Mouse (Mus musculus): ENCODE data around the gene Pigk. TPM values are rescaled to one million over a fixed set of nuclear protein-coding genes. Genes with fewer than 3 reads are reported as not detected.

The Pigk gene
- polyA plus RNA-seq, 1 experiment from 2014 or later, result 40.3 TPM

- no peak overlapping the region for H3K27ac ChIP-seq (ENCODE audit: low read length)
- WGBS, result 75% methylated on average over 8 of the region's 8 CpGs
These were observed 203.7 kb downstream of the Pigk start for GRCm38 (mm10) chr3:152917579-152917978.

GRCm38 (mm10) chr3:152919101-152919500, 205.2 kb downstream of the Pigk start:
- 66% methylated on average over 10 of the region's 10 CpGs for WGBS
- no peaks in the 10 kb centered on the region; the same call in 1 of the 2 replicates for H3K9me3 ChIP-seq (replicated peaks; ENCODE audit: control insufficient read depth, low read length)

More at GRCm38 (mm10) chr3:152917579-152917978, 203.7 kb downstream of the Pigk start:
- no peak overlapping the region for H3K4me3 ChIP-seq (ENCODE audit: low read length)
- H3K4me2 ChIP-seq (ENCODE audit: low read depth, low read length), result no peak overlapping the region
- no peaks in the 10 kb centered on the region for H3K36me3 ChIP-seq (ENCODE audit: control insufficient read depth, insufficient read depth)
- no peaks in the 10 kb centered on the region; the same call in 1 of the 2 replicates for H3K9me3 ChIP-seq (replicated peaks; ENCODE audit: control insufficient read depth, low read length)
- H3K9ac ChIP-seq (ENCODE audit: low read length), result no peak overlapping the region
- H3K4me1 ChIP-seq (ENCODE audit: control insufficient read depth, insufficient read depth, low read length), result no peaks in the 10 kb centered on the region
- no peak for ATAC-seq (replicated peaks; ENCODE audit: extremely low read depth, insufficient read depth, low FRiP score)
- H3K27me3 ChIP-seq (ENCODE audit: control insufficient read depth, insufficient read depth, low read length), result no peaks in the 10 kb centered on the region

GRCm38 (mm10) chr3:152920365-152920764, 206.5 kb downstream of the Pigk start:
- Histone ChIP-seq H3K4me1 (ENCODE audit: control insufficient read depth, insufficient read depth, low read length) (no peaks in the 10 kb centered on the region), H3K9me3 (replicated peaks; ENCODE audit: control insufficient read depth, low read length) (no peaks in the 10 kb centered on the region; the same call in 1 of the 2 replicates), H3K4me2 (ENCODE audit: low read depth, low read length) (no peak overlapping the region), H3K4me3 (ENCODE audit: low read length) (no peak overlapping the region), H3K9ac (ENCODE audit: low read length) (no peak overlapping the region), H3K36me3 (ENCODE audit: control insufficient read depth, insufficient read depth) (no peaks in the 10 kb centered on the region), H3K27me3 (ENCODE audit: control insufficient read depth, insufficient read depth, low read length) (no peaks in the 10 kb centered on the region), H3K27ac (ENCODE audit: low read length) (no peak overlapping the region)
- no peak for ATAC-seq (replicated peaks; ENCODE audit: extremely low read depth, insufficient read depth, low FRiP score)
- WGBS, result 68% methylated on average over 3 of the region's 3 CpGs

More at GRCm38 (mm10) chr3:152919101-152919500, 205.2 kb downstream of the Pigk start:
- no peak for ATAC-seq (replicated peaks; ENCODE audit: extremely low read depth, insufficient read depth, low FRiP score)
- Histone ChIP-seq H3K27me3 (ENCODE audit: control insufficient read depth, insufficient read depth, low read length) (no peaks in the 10 kb centered on the region), H3K36me3 (ENCODE audit: control insufficient read depth, insufficient read depth) (no peaks in the 10 kb centered on the region), H3K27ac (ENCODE audit: low read length) (no peak overlapping the region), H3K4me3 (ENCODE audit: low read length) (no peak overlapping the region), H3K4me2 (ENCODE audit: low read depth, low read length) (no peak overlapping the region), H3K9ac (ENCODE audit: low read length) (no peak overlapping the region), H3K4me1 (ENCODE audit: control insufficient read depth, insufficient read depth, low read length) (no peaks in the 10 kb centered on the region)

- Histone ChIP-seq H3K36me3 (ENCODE audit: control insufficient read depth, insufficient read depth) (no peaks in the 10 kb centered on the region), H3K4me2 (ENCODE audit: low read depth, low read length) (no peak overlapping the region), H3K4me3 (ENCODE audit: low read length) (no peak overlapping the region), H3K9ac (ENCODE audit: low read length) (no peak overlapping the region), H3K27me3 (ENCODE audit: control insufficient read depth, insufficient read depth, low read length) (no peaks in the 10 kb centered on the region), H3K9me3 (replicated peaks; ENCODE audit: control insufficient read depth, low read length) (no peaks in the 10 kb centered on the region), H3K4me1 (ENCODE audit: control insufficient read depth, insufficient read depth, low read length) (peaks cover 2% of the 10 kb centered on the region; the same call in 1 of the 2 replicates), H3K27ac (ENCODE audit: low read length) (no peak overlapping the region)
- ATAC-seq (replicated peaks; ENCODE audit: extremely low read depth, insufficient read depth, low FRiP score), result no peak
- 58% methylated on average over 15 of the region's 15 CpGs for WGBS
These were observed 209.6 kb downstream of the Pigk start for GRCm38 (mm10) chr3:152923530-152923929.

GRCm38 (mm10) chr3:152925364-152925763, 211.5 kb downstream of the Pigk start:
- Histone ChIP-seq H3K4me2 (ENCODE audit: low read depth, low read length) (no peak overlapping the region), H3K9me3 (replicated peaks; ENCODE audit: control insufficient read depth, low read length) (no peaks in the 10 kb centered on the region), H3K36me3 (ENCODE audit: control insufficient read depth, insufficient read depth) (no peaks in the 10 kb centered on the region), H3K4me3 (ENCODE audit: low read length) (no peak overlapping the region), H3K9ac (ENCODE audit: low read length) (no peak overlapping the region), H3K27me3 (ENCODE audit: control insufficient read depth, insufficient read depth, low read length) (no peaks in the 10 kb centered on the region), H3K4me1 (ENCODE audit: control insufficient read depth, insufficient read depth, low read length) (peaks cover 6% of the 10 kb centered on the region; the same call in 1 of the 2 replicates), H3K27ac (ENCODE audit: low read length) (no peak overlapping the region)
- no peak for ATAC-seq (replicated peaks; ENCODE audit: extremely low read depth, insufficient read depth, low FRiP score)
- WGBS, result 72% methylated on average over 8 of the region's 8 CpGs

GRCm38 (mm10) chr3:152926166-152926565, 212.3 kb downstream of the Pigk start:
- Histone ChIP-seq H3K9ac (ENCODE audit: low read length) (no peak overlapping the region), H3K36me3 (ENCODE audit: control insufficient read depth, insufficient read depth) (no peaks in the 10 kb centered on the region), H3K27ac (ENCODE audit: low read length) (no peak overlapping the region), H3K4me3 (ENCODE audit: low read length) (no peak overlapping the region), H3K27me3 (ENCODE audit: control insufficient read depth, insufficient read depth, low read length) (no peaks in the 10 kb centered on the region), H3K9me3 (replicated peaks; ENCODE audit: control insufficient read depth, low read length) (no peaks in the 10 kb centered on the region), H3K4me1 (ENCODE audit: control insufficient read depth, insufficient read depth, low read length) (peaks cover 6% of the 10 kb centered on the region; the same call in 1 of the 2 replicates), H3K4me2 (ENCODE audit: low read depth, low read length) (no peak overlapping the region)
- ATAC-seq (replicated peaks; ENCODE audit: extremely low read depth, insufficient read depth, low FRiP score), result no peak
- 63% methylated on average over 4 of the region's 4 CpGs for WGBS

GRCm38 (mm10) chr3:152928287-152928975, 214.5 kb downstream of the Pigk start:
- H3K36me3 ChIP-seq (ENCODE audit: control insufficient read depth, insufficient read depth), result no peaks in the 10 kb centered on the region
- no peaks in the 10 kb centered on the region for H3K9me3 ChIP-seq (replicated peaks; ENCODE audit: control insufficient read depth, low read length)
- peak; percentile 41; the same call in 1 of the 2 replicates for ATAC-seq (replicated peaks; ENCODE audit: extremely low read depth, insufficient read depth, low FRiP score)
- no peaks in the 10 kb centered on the region for H3K27me3 ChIP-seq (ENCODE audit: control insufficient read depth, insufficient read depth, low read length)
- WGBS, result 50% methylated on average over 13 of the region's 13 CpGs
- H3K4me1 ChIP-seq (ENCODE audit: control insufficient read depth, insufficient read depth, low read length), result peaks cover 6% of the 10 kb centered on the region; the same call in 1 of the 2 replicates
- H3K9ac ChIP-seq (ENCODE audit: low read length), result peak overlapping the region; percentile 7; the same call in 1 of the 2 replicates
- H3K4me2 ChIP-seq (ENCODE audit: low read depth, low read length), result peak overlapping the region; percentile 38
- peak overlapping the region; percentile 66; the same call in 1 of the 2 replicates for H3K27ac ChIP-seq (ENCODE audit: low read length)
- H3K4me3 ChIP-seq (ENCODE audit: low read length), result no peak overlapping the region

- peaks cover 6% of the 10 kb centered on the region; the same call in 1 of the 2 replicates for H3K4me1 ChIP-seq (ENCODE audit: control insufficient read depth, insufficient read depth, low read length)
- peak overlapping the region; percentile 10; the same call in 1 of the 2 replicates for H3K27ac ChIP-seq (ENCODE audit: low read length)
- no peaks in the 10 kb centered on the region for H3K36me3 ChIP-seq (ENCODE audit: control insufficient read depth, insufficient read depth)
- peak overlapping the region; percentile 38 for H3K4me2 ChIP-seq (ENCODE audit: low read depth, low read length)
- H3K9ac ChIP-seq (ENCODE audit: low read length), result no peak overlapping the region
- no peak overlapping the region for H3K4me3 ChIP-seq (ENCODE audit: low read length)
- no peak for ATAC-seq (replicated peaks; ENCODE audit: extremely low read depth, insufficient read depth, low FRiP score)
- 72% methylated on average over 10 of the region's 10 CpGs for WGBS
- H3K9me3 ChIP-seq (replicated peaks; ENCODE audit: control insufficient read depth, low read length), result no peaks in the 10 kb centered on the region
- H3K27me3 ChIP-seq (ENCODE audit: control insufficient read depth, insufficient read depth, low read length), result no peaks in the 10 kb centered on the region
These were observed 215.4 kb downstream of the Pigk start for GRCm38 (mm10) chr3:152929256-152929787.

- H3K9me3 ChIP-seq (replicated peaks; ENCODE audit: control insufficient read depth, low read length), result no peaks in the 10 kb centered on the region
- no peak overlapping the region for H3K4me3 ChIP-seq (ENCODE audit: low read length)
- no peaks in the 10 kb centered on the region for H3K27me3 ChIP-seq (ENCODE audit: control insufficient read depth, insufficient read depth, low read length)
- peak; percentile 52 for ATAC-seq (replicated peaks; ENCODE audit: extremely low read depth, insufficient read depth, low FRiP score)
- H3K9ac ChIP-seq (ENCODE audit: low read length), result no peak overlapping the region
- WGBS, result 79% methylated on average over 7 of the region's 7 CpGs
- H3K4me2 ChIP-seq (ENCODE audit: low read depth, low read length), result no peak overlapping the region; the same call in 1 of the 2 replicates
- peaks cover 6% of the 10 kb centered on the region; the same call in 1 of the 2 replicates for H3K4me1 ChIP-seq (ENCODE audit: control insufficient read depth, insufficient read depth, low read length)
- peak overlapping the region; percentile 10; the same call in 1 of the 2 replicates for H3K27ac ChIP-seq (ENCODE audit: low read length)
- no peaks in the 10 kb centered on the region for H3K36me3 ChIP-seq (ENCODE audit: control insufficient read depth, insufficient read depth)
These were observed 215.9 kb downstream of the Pigk start for GRCm38 (mm10) chr3:152929788-152930281.
